ENCODE assay signal across 12 mouse cellular contexts in the genomic region with DNA sequence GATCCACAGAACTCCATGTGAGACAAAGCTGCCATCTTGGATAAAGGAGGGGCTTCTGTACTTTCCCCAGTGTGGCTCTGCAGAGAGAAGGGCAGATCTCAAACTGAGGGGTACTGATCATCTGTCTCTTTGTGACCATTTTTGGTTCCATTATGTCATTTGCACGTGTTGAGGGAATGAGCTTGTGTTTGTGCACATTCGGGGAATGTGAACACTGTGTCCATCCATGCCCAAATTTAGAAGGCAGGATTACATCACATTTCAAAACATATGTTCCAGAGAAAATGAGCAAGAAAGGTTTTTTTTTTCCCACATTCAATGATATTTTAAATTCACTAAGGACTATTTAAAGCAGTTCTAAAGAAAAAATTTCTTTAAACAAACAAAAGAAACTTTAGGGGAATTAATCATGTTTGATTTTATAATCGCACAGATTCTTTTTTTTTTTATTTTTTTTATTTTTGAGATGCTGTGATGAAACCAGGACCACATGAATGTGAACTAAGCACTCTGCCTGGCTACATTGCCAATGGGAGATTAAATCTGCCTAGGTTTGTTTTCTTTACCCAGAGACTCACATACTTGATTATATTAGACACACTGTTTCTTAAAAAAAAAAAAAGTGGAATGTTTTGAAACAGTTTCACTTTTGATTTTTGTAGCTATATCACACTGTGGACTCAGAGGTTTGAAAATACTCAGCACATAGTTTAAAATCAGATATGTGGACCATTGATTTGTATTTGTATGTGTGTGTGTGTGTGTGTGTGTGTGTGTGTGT.
"Had no signal": no experiment of that assay in that cellular context is flagged by ENCODE, and none has a peak within 500 bp of the region (broad histone marks: within the 10 kb centered on the region; RNA-seq: fewer than 3 reads in every experiment).

No protein-coding gene starts in this region.

- DNase-seq: kidney, postnatal 14 days; left cerebral cortex, postnatal 4 days; lung, adult 2 months; lung, postnatal 10 days; retina, postnatal 1 day had no signal

- H3K4me1 ChIP-seq: kidney, embryonic 15.5 days; limb, embryonic 13.5 days; megakaryocyte, embryonic 14.5 days had no signal

- H3K4me3 ChIP-seq: kidney, embryonic 15.5 days; limb, embryonic 13.5 days; megakaryocyte, embryonic 14.5 days; midbrain, embryonic 15.5 days; neural tube, embryonic 13.5 days had no signal

- H3K27ac ChIP-seq: kidney, embryonic 15.5 days; limb, embryonic 13.5 days; liver, embryonic 14.5 days; macrophage; midbrain, embryonic 15.5 days had no signal

- ATAC-seq: midbrain, embryonic 15.5 days had no signal
